Mouse (Mus musculus): ENCODE measurements around the gene Cdc123.

- TF ChIP-seq CTCF (IDR thresholded peaks at IDR 0.05; ENCODE audit: low read depth, low read length) (no peak), POLR2A (IDR thresholded peaks at IDR 0.05; ENCODE audit: extremely low read depth, insufficient read depth, low read length) (no peak)
Measured at GRCm38 (mm10) chr2:5797816-5798672, 46.9 kb downstream of the Cdc123 start.
